Mouse (Mus musculus): Measurements from ENCODE around the gene Olfr1378.

DNA sequence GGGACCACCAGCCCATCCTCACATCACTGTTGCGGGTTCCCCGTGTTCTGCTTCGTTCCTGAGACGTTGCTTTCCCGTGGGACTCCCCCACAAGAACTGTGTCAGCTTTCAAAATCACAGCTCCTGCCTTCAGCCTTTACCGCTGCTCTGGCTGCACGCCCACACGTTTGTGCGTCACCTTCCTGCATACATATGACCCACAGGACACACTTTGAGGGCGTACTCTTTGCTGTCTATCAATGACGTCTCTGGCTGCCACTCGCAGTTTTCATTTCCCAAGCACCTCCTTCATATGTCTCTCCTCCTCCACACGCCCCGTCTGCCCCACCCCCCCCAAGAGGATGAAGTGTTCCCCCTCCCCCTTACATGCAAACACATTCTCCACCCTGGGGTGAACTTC is 14.0 kb upstream of the Olfr1378 start:
- TF ChIP-seq CTCF (IDR thresholded peaks at IDR 0.05 in 2 of 3, conservative IDR thresholded peaks at IDR 0.05 in 1 of 3; ENCODE audit: control insufficient read depth in 1 of 3, insufficient read depth in 1 of 3, low read depth in 2 of 3, low read length in 3 of 3, poor library complexity in 1 of 3, severe bottlenecking in 1 of 3) (no peak), EP300 (IDR thresholded peaks at IDR 0.05; ENCODE audit: low read depth in 1 of 2, low read length in 2 of 2) (no peak)
